Mouse (Mus musculus) embryonic facial prominence, embryonic 15.5 days (tissue): ENCODE measurements around the gene Cmtm2b. TPM values are rescaled to one million over a fixed set of nuclear protein-coding genes. Genes with fewer than 3 reads are reported as not detected.

Experiments
- polyA plus RNA-seq: library from polyadenylated mRNA; unstranded; fragments of >200 nt; fragmentation: Nextera tagmentation; extraction: Ambion mirVana; gene quantifications from 2 replicates; pipeline ENCODE4 v1.2.1, GENCODE M21; 2015

The Cmtm2b gene
- polyA plus RNA-seq, 1 experiment from 2014 or later = not detected

Other genes with a start within 250 kb of the Cmtm2b start
- 32.7 and 33.3 TPM in 2 replicates for gene Cdh5, start 220.6 kb upstream of the Cmtm2b start, polyA plus RNA-seq
- 2.4 and 2.6 TPM in 2 replicates for gene Bean1, start 151.8 kb upstream of the Cmtm2b start, polyA plus RNA-seq
- 19.1 and 20.4 TPM in 2 replicates for gene Tk2, start 73.7 kb upstream of the Cmtm2b start, polyA plus RNA-seq
- gene Cklf, start 71.4 kb upstream of the Cmtm2b start, polyA plus RNA-seq = 39.4 and 49.7 TPM in 2 replicates
- not detected in 2 replicates for gene Cmtm2a, start 29.0 kb upstream of the Cmtm2b start, polyA plus RNA-seq
- gene Gm45711, start 12.1 kb upstream of the Cmtm2b start, polyA plus RNA-seq = not detected in 2 replicates
- not detected in 2 replicates for gene Cmtm1, start 12.1 kb upstream of the Cmtm2b start, polyA plus RNA-seq
- not detected in 2 replicates for gene Gm11020, start 663 bp upstream of the Cmtm2b start, polyA plus RNA-seq
- gene Cmtm3, start 17.2 kb downstream of the Cmtm2b start, polyA plus RNA-seq = 175 and 176 TPM in 2 replicates
- gene Cmtm4, start 73.6 kb downstream of the Cmtm2b start, polyA plus RNA-seq = 2.9 and 3.4 TPM in 2 replicates
- gene Dync1li2, start 120.8 kb downstream of the Cmtm2b start, polyA plus RNA-seq = 63.0 and 66.3 TPM in 2 replicates
- gene Terb1, start 187.7 kb downstream of the Cmtm2b start, polyA plus RNA-seq = 0.48 and 0.55 TPM in 2 replicates
- gene Nae1, start 212.4 kb downstream of the Cmtm2b start, polyA plus RNA-seq = 91.9 and 94.5 TPM in 2 replicates
- 1.1 and 1.2 TPM in 2 replicates for gene Car7, start 212.5 kb downstream of the Cmtm2b start, polyA plus RNA-seq